ENCODE assay signal across 31 mouse cellular contexts in genomic region chr4:152197545-152197944, GRCm38 (mm10). TPM values are rescaled to one million over a fixed set of nuclear protein-coding genes. Genes with fewer than 3 reads are reported as not detected.
DNase-seq lines count a peak whose midpoint lies in the region; ATAC-seq lines count a peak whose summit lies in the region.
"Had no signal": no experiment of that assay in that cellular context is flagged by ENCODE, and none has a peak within 500 bp of the region (broad histone marks: within the 10 kb centered on the region; RNA-seq: fewer than 3 reads in every experiment).

No protein-coding gene starts in this region.

- no peak overlapping the region for H3K4me3 ChIP-seq in neural tube, embryonic 15.5 days (replicated peaks)
- H3K4me3 ChIP-seq: embryonic facial prominence, embryonic 13.5 days; forebrain, embryonic 13.5 days; gastrocnemius, adult 2 months; heart, embryonic 10.5 days; kidney, embryonic 15.5 days; limb, embryonic 15.5 days; midbrain, embryonic 15.5 days had no signal

- H3K4me1 ChIP-seq in neural tube, embryonic 15.5 days = peaks cover 17% of the 10 kb centered on the region

- no peaks in the 10 kb centered on the region for H3K27me3 ChIP-seq in neural tube, embryonic 15.5 days (replicated peaks)
- H3K27me3 ChIP-seq: embryonic facial prominence, embryonic 13.5 days; forebrain, embryonic 13.5 days; kidney, embryonic 15.5 days; limb, embryonic 15.5 days; midbrain, embryonic 15.5 days had no signal

- peak; percentile 88 for ATAC-seq in activated CD4-positive, CD25-positive, alpha-beta regulatory T cell, adult 4 months
- peak; percentile 8; the same call in 1 of the 2 replicates for ATAC-seq in megakaryocyte progenitor cell, adult 5-6 weeks (replicated peaks; ENCODE audit: poor library complexity)
- ATAC-seq in neural tube, embryonic 15.5 days (ENCODE audit: low FRiP score) = no peak
- ATAC-seq in granulocyte monocyte progenitor cell, adult 5-6 weeks (replicated peaks; ENCODE audit: poor library complexity, severe bottlenecking) = no peak
- ATAC-seq: forebrain, embryonic 13.5 days; hindbrain, embryonic 16.5 days; midbrain, embryonic 15.5 days had no signal

- no peak overlapping the region for H3K27ac ChIP-seq in neural tube, embryonic 15.5 days (replicated peaks)
- H3K27ac ChIP-seq: embryonic facial prominence, embryonic 13.5 days; forebrain, embryonic 13.5 days; gastrocnemius, adult 2 months; heart, embryonic 10.5 days; kidney, embryonic 15.5 days; limb, embryonic 15.5 days; midbrain, embryonic 15.5 days had no signal

- DNase-seq in CD8-positive naive resting alpha-beta T cell, adult 2 months (ENCODE audit: low read depth in 2 of 2, low spot score in 2 of 2) = peak; percentile 45 to 54
- DNase-seq in testis, postnatal 10 days (ENCODE audit: low spot score) = no peak
- no peak for DNase-seq in thymus, adult 18-20 months
- DNase-seq: adrenal gland, postnatal 10 days; cerebellum, adult 2 months; cerebellum, postnatal 36 days; embryo, embryonic 11 days; gastrocnemius, adult 2 months; heart, postnatal 4 days; kidney, adult 11 months; kidney, postnatal 4 days; layer of hippocampus, adult 9-11 months; left cerebral cortex, postnatal 4 days; lung, embryonic 14.5 days; thymus, postnatal 14 days had no signal

- no peaks in the 10 kb centered on the region for H3K36me3 ChIP-seq in neural tube, embryonic 15.5 days
- H3K36me3 ChIP-seq: embryonic facial prominence, embryonic 13.5 days; heart, embryonic 10.5 days; kidney, embryonic 15.5 days; limb, embryonic 15.5 days; midbrain, embryonic 15.5 days had no signal

- no peak overlapping the region for H3K4me2 ChIP-seq in neural tube, embryonic 15.5 days
- H3K4me2 ChIP-seq: embryonic facial prominence, embryonic 13.5 days; forebrain, embryonic 13.5 days; kidney, embryonic 15.5 days; limb, embryonic 15.5 days; lung, embryonic 14.5 days; midbrain, embryonic 15.5 days had no signal

- no peak overlapping the region for H3K9ac ChIP-seq in neural tube, embryonic 15.5 days (replicated peaks)
- H3K9ac ChIP-seq: embryonic facial prominence, embryonic 13.5 days; forebrain, embryonic 13.5 days; kidney, embryonic 15.5 days; limb, embryonic 15.5 days; lung, embryonic 14.5 days; midbrain, embryonic 15.5 days had no signal

- no peaks in the 10 kb centered on the region for H3K9me3 ChIP-seq in neural tube, embryonic 15.5 days (replicated peaks)
- H3K9me3 ChIP-seq: embryonic facial prominence, embryonic 13.5 days; forebrain, embryonic 13.5 days; heart, embryonic 10.5 days; kidney, embryonic 15.5 days; limb, embryonic 15.5 days; midbrain, embryonic 15.5 days had no signal

- 86% methylated on average over 5 of the region's 5 CpGs for WGBS in neural tube, embryonic 15.5 days

RNA-seq across cellular contexts. Expression of gene Acot7, which starts 19.6 kb away (rescaled TPM):
- 100 to 1,000 TPM; 134 to 172 TPM for polyA plus RNA-seq in activated CD4-positive, CD25-positive, alpha-beta regulatory T cell, adult 4 months (2017; shearing (Covaris generic))
- 75.9 and 76.7 TPM in 2 replicates for total RNA-seq in megakaryocyte progenitor cell, adult 5-6 weeks (2015)
- total RNA-seq in megakaryocyte progenitor cell, adult 5-6 weeks (2017) = 72.6 and 79.3 TPM in 2 replicates
- 402 and 456 TPM in 2 replicates for polyA plus RNA-seq in neural tube, embryonic 15.5 days (2015; fragmentation: Nextera tagmentation; extraction: Ambion mirVana)
- 124 and 134 TPM in 2 replicates for total RNA-seq in granulocyte monocyte progenitor cell, adult 5-6 weeks (2014; fragmentation: Nextera tagmentation)
- total RNA-seq in granulocyte monocyte progenitor cell, adult 5-6 weeks (2017) = 79.4 and 89.5 TPM in 2 replicates

RNA-seq across cellular contexts. Expression of gene Hes2, which starts 38.9 kb away (rescaled TPM):
- not detected for polyA plus RNA-seq in activated CD4-positive, CD25-positive, alpha-beta regulatory T cell, adult 4 months (2017; shearing (Covaris generic))
- total RNA-seq in megakaryocyte progenitor cell, adult 5-6 weeks (2015) = not detected in 2 replicates
- not detected in 2 replicates for total RNA-seq in megakaryocyte progenitor cell, adult 5-6 weeks (2017)
- not detected in 2 replicates for polyA plus RNA-seq in neural tube, embryonic 15.5 days (2015; fragmentation: Nextera tagmentation; extraction: Ambion mirVana)
- not detected in 2 replicates for total RNA-seq in granulocyte monocyte progenitor cell, adult 5-6 weeks (2014; fragmentation: Nextera tagmentation)
- not detected in 2 replicates for total RNA-seq in granulocyte monocyte progenitor cell, adult 5-6 weeks (2017)
- total RNA-seq: adrenal gland, postnatal 10 days; gastrocnemius, adult 2 months; gastrocnemius, postnatal 4 days; heart, postnatal 4 days; left cerebral cortex, adult 18-20 months; left cerebral cortex, postnatal 4 days had no signal
- polyA plus RNA-seq: C2C12; cerebellum, adult 2 months; embryonic facial prominence, embryonic 13.5 days; forebrain, embryonic 13.5 days; frontal cortex, adult 2 months; heart, embryonic 10.5 days; hindbrain, embryonic 16.5 days; lung, embryonic 14.5 days; midbrain, embryonic 15.5 days; neural tube, embryonic 14.5 days had no signal

RNA-seq across cellular contexts. Expression of gene Espn, which starts 45.4 kb away (rescaled TPM):
- polyA plus RNA-seq in activated CD4-positive, CD25-positive, alpha-beta regulatory T cell, adult 4 months (2017; shearing (Covaris generic)) = 1 to 10 TPM; 6.9 to 8.3 TPM
- 1.1 and 1.3 TPM in 2 replicates for total RNA-seq in megakaryocyte progenitor cell, adult 5-6 weeks (2015)
- total RNA-seq in megakaryocyte progenitor cell, adult 5-6 weeks (2017) = 0.91 TPM in 1 of 2 replicates, not detected in the other
- polyA plus RNA-seq in neural tube, embryonic 15.5 days (2015; fragmentation: Nextera tagmentation; extraction: Ambion mirVana) = 0.31 and 3.3 TPM in 2 replicates
- total RNA-seq in granulocyte monocyte progenitor cell, adult 5-6 weeks (2014; fragmentation: Nextera tagmentation) = 1.8 TPM in 1 of 2 replicates, not detected in the other
- 0.43 TPM in 1 of 2 replicates, not detected in the other for total RNA-seq in granulocyte monocyte progenitor cell, adult 5-6 weeks (2017)

Comparison
In these comparisons a context has a peak if more than half of its experiments do, and no peak if none do; other contexts are left out.
1. DNase-seq: peak in CD8-positive naive resting alpha-beta T cell, adult 2 months (2 of 2); none in testis, postnatal 10 days (single experiment) and thymus, adult 18-20 months (0 of 2).
2. ATAC-seq: peak in activated CD4-positive, CD25-positive, alpha-beta regulatory T cell, adult 4 months (single experiment) and megakaryocyte progenitor cell, adult 5-6 weeks (single experiment); none in neural tube, embryonic 15.5 days (single experiment) and granulocyte monocyte progenitor cell, adult 5-6 weeks (single experiment).